Mouse (Mus musculus): ENCODE data around the gene Rp9. TPM values are rescaled to one million over a fixed set of nuclear protein-coding genes. Genes with fewer than 3 reads are reported as not detected.

Rp9 gene
- 37.6 and 46.3 TPM in 2 replicates for polyA plus RNA-seq (2015; fragmentation: Nextera tagmentation; extraction: Ambion mirVana)

- Histone ChIP-seq H3K36me3 (peaks cover 13% of the 10 kb centered on the region), H3K9ac (peak within 1 kb of the TSS; percentile 96), H3K4me3 (peak within 1 kb of the TSS; percentile 94), H3K27ac (replicated peaks) (no peak within 1 kb of the TSS), H3K4me2 (peak within 1 kb of the TSS; percentile 83), H3K9me3 (no peaks in the 10 kb centered on the region), H3K27me3 (replicated peaks) (no peaks in the 10 kb centered on the region), H3K4me1 (no peaks in the 10 kb centered on the region; the same call in 1 of the 2 replicates)
- no peak for ATAC-seq (ENCODE audit: extremely low read depth, insufficient number of reproducible peaks, low FRiP score, low TSS enrichment)
- 75% methylated on average over 3 of the region's 3 CpGs for WGBS
These were observed at the start of gene Rp9 for GRCm38 (mm10) chr9:22469643-22470042. Gene Rp9 (minus strand): TSS chr9:22469743.

GRCm38 (mm10) chr9:22518394-22519041 lies 49.0 kb upstream of the Rp9 start:
- H3K4me1 ChIP-seq = no peaks in the 10 kb centered on the region
- H3K9ac ChIP-seq = no peak overlapping the region
- no peaks in the 10 kb centered on the region for H3K27me3 ChIP-seq (replicated peaks)
- H3K36me3 ChIP-seq = peaks cover 4% of the 10 kb centered on the region; the same call in 1 of the 2 replicates
- no peak overlapping the region for H3K27ac ChIP-seq (replicated peaks)
- no peak overlapping the region for H3K4me2 ChIP-seq
- 92% methylated on average over 3 of the region's 3 CpGs for WGBS
- ATAC-seq (ENCODE audit: extremely low read depth, insufficient number of reproducible peaks, low FRiP score, low TSS enrichment) = no peak
- no peak overlapping the region for H3K4me3 ChIP-seq
- H3K9me3 ChIP-seq = peaks cover 10% of the 10 kb centered on the region

- H3K36me3 ChIP-seq = no peaks in the 10 kb centered on the region
- no peaks in the 10 kb centered on the region for H3K27me3 ChIP-seq (replicated peaks)
- no peak overlapping the region for H3K4me2 ChIP-seq
- no peak for ATAC-seq (ENCODE audit: extremely low read depth, insufficient number of reproducible peaks, low FRiP score, low TSS enrichment)
- no peak overlapping the region for H3K9ac ChIP-seq
- H3K9me3 ChIP-seq = no peaks in the 10 kb centered on the region
- H3K4me1 ChIP-seq = no peaks in the 10 kb centered on the region
- H3K27ac ChIP-seq (replicated peaks) = no peak overlapping the region
- 71% methylated on average over 4 of the region's 4 CpGs for WGBS
- no peak overlapping the region for H3K4me3 ChIP-seq
These were observed 45.5 kb upstream of the Rp9 start for GRCm38 (mm10) chr9:22515076-22515475.

- H3K9ac ChIP-seq = no peak overlapping the region
- ATAC-seq (ENCODE audit: extremely low read depth, insufficient number of reproducible peaks, low FRiP score, low TSS enrichment) = no peak
- no peak overlapping the region for H3K4me2 ChIP-seq
- H3K27me3 ChIP-seq (replicated peaks) = no peaks in the 10 kb centered on the region
- WGBS = 30% methylated on average over 2 of the region's 2 CpGs
- H3K36me3 ChIP-seq = no peaks in the 10 kb centered on the region
- H3K9me3 ChIP-seq = no peaks in the 10 kb centered on the region
- H3K27ac ChIP-seq (replicated peaks) = no peak overlapping the region
- peaks cover 14% of the 10 kb centered on the region for H3K4me1 ChIP-seq
- no peak overlapping the region for H3K4me3 ChIP-seq
These were observed 36.0 kb upstream of the Rp9 start for GRCm38 (mm10) chr9:22505574-22505973.

DNA sequence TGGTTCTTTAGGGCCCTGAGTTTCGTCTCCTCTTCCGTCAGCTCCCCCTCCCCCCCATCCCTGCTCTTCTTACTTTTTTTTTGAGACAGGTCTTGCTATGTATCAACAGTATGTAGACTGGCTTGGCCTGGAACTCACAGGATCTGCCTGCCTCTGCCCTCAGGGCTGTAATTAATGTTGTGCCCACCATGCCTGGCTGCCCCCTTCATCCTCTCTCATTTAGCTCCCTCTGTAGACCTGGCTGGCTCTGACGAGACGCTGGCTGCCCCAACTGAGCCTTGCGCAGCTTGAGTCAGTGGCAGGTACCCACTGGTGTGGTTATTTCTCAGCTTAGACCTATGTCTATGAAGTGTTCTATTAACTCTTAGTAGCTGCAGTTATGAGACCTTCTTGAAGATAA lies 34.0 kb upstream of the Rp9 start:
- WGBS = 75% methylated on average over 5 of the region's 5 CpGs
- Histone ChIP-seq H3K27me3 (replicated peaks) (no peaks in the 10 kb centered on the region), H3K4me3 (no peak overlapping the region), H3K9me3 (no peaks in the 10 kb centered on the region), H3K27ac (replicated peaks) (no peak overlapping the region), H3K9ac (no peak overlapping the region), H3K4me1 (peaks cover 14% of the 10 kb centered on the region), H3K4me2 (no peak overlapping the region), H3K36me3 (no peaks in the 10 kb centered on the region)
- ATAC-seq (ENCODE audit: extremely low read depth, insufficient number of reproducible peaks, low FRiP score, low TSS enrichment) = no peak

- Histone ChIP-seq H3K4me3 (no peak overlapping the region), H3K36me3 (no peaks in the 10 kb centered on the region), H3K27me3 (replicated peaks) (no peaks in the 10 kb centered on the region), H3K9me3 (no peaks in the 10 kb centered on the region), H3K9ac (no peak overlapping the region), H3K27ac (replicated peaks) (no peak overlapping the region), H3K4me2 (no peak overlapping the region), H3K4me1 (peaks cover 14% of the 10 kb centered on the region)
- no peak for ATAC-seq (ENCODE audit: extremely low read depth, insufficient number of reproducible peaks, low FRiP score, low TSS enrichment)
- WGBS = 75% methylated on average over 2 of the region's 2 CpGs
These were observed 33.4 kb upstream of the Rp9 start for GRCm38 (mm10) chr9:22502972-22503371.

DNA sequence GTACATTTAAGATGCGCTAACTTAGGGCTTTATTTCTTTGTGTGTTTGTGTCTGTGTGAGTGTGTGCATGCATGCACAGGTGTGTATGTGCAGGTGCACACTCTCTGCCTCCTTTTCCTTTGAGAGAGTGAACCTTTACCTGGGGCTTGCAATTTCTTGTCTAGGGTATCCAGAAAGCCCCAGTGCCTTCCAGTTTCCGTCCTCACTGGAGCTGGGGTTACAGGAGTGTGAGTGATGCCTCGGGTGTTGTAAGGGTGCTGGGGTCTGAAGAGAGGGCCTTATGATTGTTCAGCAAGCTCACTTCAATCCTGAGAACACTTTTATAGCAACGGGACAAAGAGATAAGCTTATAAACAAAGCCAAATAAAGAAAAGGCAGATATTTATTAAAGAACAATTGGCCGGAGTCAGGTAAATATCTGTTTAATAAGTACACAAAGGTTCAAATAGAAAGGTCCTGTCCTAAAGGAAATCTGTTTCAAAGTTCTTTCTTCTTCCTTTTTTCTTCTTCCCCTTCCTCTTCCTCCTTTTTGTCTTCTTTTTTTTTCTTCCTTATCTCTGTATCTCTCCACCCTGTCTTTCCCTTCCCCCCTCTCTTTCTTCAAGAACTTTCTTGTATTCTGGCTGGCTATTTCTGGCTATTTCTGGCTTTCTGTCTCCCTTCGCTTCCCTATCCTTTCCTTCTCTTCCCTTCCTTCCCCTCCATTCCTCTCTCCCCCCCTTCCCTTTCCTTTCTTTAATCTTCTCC lies 27.7 kb upstream of the Rp9 start:
- Histone ChIP-seq H3K4me1 (no peaks in the 10 kb centered on the region), H3K27ac (replicated peaks) (no peak overlapping the region), H3K4me3 (no peak overlapping the region), H3K4me2 (no peak overlapping the region), H3K36me3 (no peaks in the 10 kb centered on the region; the same call in 1 of the 2 replicates), H3K27me3 (replicated peaks) (no peaks in the 10 kb centered on the region), H3K9ac (no peak overlapping the region), H3K9me3 (0 out of 2 replicates have a peak, but pooled peaks cover 3% of the 10 kb centered on the region)
- ATAC-seq (ENCODE audit: extremely low read depth, insufficient number of reproducible peaks, low FRiP score, low TSS enrichment) = no peak
- 67% methylated on average over 6 of the region's 6 CpGs for WGBS

GRCm38 (mm10) chr9:22495133-22495532 lies 25.6 kb upstream of the Rp9 start:
- no peaks in the 10 kb centered on the region; the same call in 1 of the 2 replicates for H3K36me3 ChIP-seq
- 0 out of 2 replicates have a peak, but pooled peaks cover 3% of the 10 kb centered on the region for H3K9me3 ChIP-seq
- ATAC-seq (ENCODE audit: extremely low read depth, insufficient number of reproducible peaks, low FRiP score, low TSS enrichment) = no peak
- no peak overlapping the region for H3K9ac ChIP-seq
- no peak overlapping the region for H3K4me3 ChIP-seq
- 78% methylated on average over 2 of the region's 2 CpGs for WGBS
- H3K27me3 ChIP-seq (replicated peaks) = no peaks in the 10 kb centered on the region
- H3K4me1 ChIP-seq = no peaks in the 10 kb centered on the region
- no peak overlapping the region for H3K27ac ChIP-seq (replicated peaks)
- no peak overlapping the region for H3K4me2 ChIP-seq

- Histone ChIP-seq H3K4me1 (no peaks in the 10 kb centered on the region), H3K4me3 (no peak overlapping the region), H3K4me2 (no peak overlapping the region), H3K27me3 (replicated peaks) (no peaks in the 10 kb centered on the region), H3K27ac (replicated peaks) (no peak overlapping the region), H3K9me3 (0 out of 2 replicates have a peak, but pooled peaks cover 3% of the 10 kb centered on the region), H3K36me3 (no peaks in the 10 kb centered on the region; the same call in 1 of the 2 replicates), H3K9ac (no peak overlapping the region)
- whole genome bisulfite sequencing = 77% methylated on average over 9 of the region's 9 CpGs
- no peak for ATAC-seq (ENCODE audit: extremely low read depth, insufficient number of reproducible peaks, low FRiP score, low TSS enrichment)
These were observed 24.8 kb upstream of the Rp9 start for GRCm38 (mm10) chr9:22494203-22494807.

- Histone ChIP-seq H3K9me3 (no peaks in the 10 kb centered on the region), H3K27ac (replicated peaks) (no peak overlapping the region), H3K4me2 (no peak overlapping the region), H3K27me3 (replicated peaks) (no peaks in the 10 kb centered on the region), H3K4me3 (no peak overlapping the region), H3K4me1 (no peaks in the 10 kb centered on the region), H3K9ac (no peak overlapping the region), H3K36me3 (no peaks in the 10 kb centered on the region)
- 39% methylated on average over 9 of the region's 9 CpGs for WGBS
- no peak for ATAC-seq (ENCODE audit: extremely low read depth, insufficient number of reproducible peaks, low FRiP score, low TSS enrichment)
These were observed 19.4 kb upstream of the Rp9 start for GRCm38 (mm10) chr9:22488963-22489362.

- ATAC-seq (ENCODE audit: extremely low read depth, insufficient number of reproducible peaks, low FRiP score, low TSS enrichment) = no peak
- 81% methylated on average over 7 of the region's 7 CpGs for WGBS
- Histone ChIP-seq H3K9me3 (no peaks in the 10 kb centered on the region), H3K27me3 (replicated peaks) (no peaks in the 10 kb centered on the region), H3K27ac (replicated peaks) (no peak overlapping the region), H3K36me3 (no peaks in the 10 kb centered on the region), H3K4me3 (no peak overlapping the region), H3K4me1 (no peaks in the 10 kb centered on the region), H3K4me2 (no peak overlapping the region), H3K9ac (no peak overlapping the region)
These were observed 16.7 kb upstream of the Rp9 start for GRCm38 (mm10) chr9:22486211-22486610.
